Mouse (Mus musculus) mammary gland, adult 2 months (tissue): ENCODE data around the gene Pyroxd1. TPM values are rescaled to one million over a fixed set of nuclear protein-coding genes. Genes with fewer than 3 reads are reported as not detected.

Experiments
- polyA plus RNA-seq: library from polyadenylated mRNA; depleted of rRNA; stranded (reverse); fragments of >200 nt; gene quantifications from 2 replicates; pipeline ENCODE4 v1.2.3, GENCODE M21; 2012; ENCODE audit warnings: low replicate concordance; rRNA removed

Pyroxd1 gene
- 3.9 and 5.0 TPM in 2 replicates for polyA plus RNA-seq

GRCm38 (mm10) chr6:142345440-142346038, at the start of gene Pyroxd1:
Gene Pyroxd1, plus strand, starts transcription at chr6:142345654.

GRCm38 (mm10) chr6:142298098-142298497, 47.4 kb upstream of the Pyroxd1 start, which contains the start of gene Iapp:
Gene Iapp, plus strand, starts transcription at chr6:142298423.

GRCm38 (mm10) chr6:142322881-142323280, 22.6 kb upstream of the Pyroxd1 start, which contains the start of gene Slco1a5:
Gene Slco1a5, minus strand, starts transcription at chr6:142322981.

GRCm38 (mm10) chr6:142387011-142387754, 41.7 kb downstream of the Pyroxd1 start, which contains the start of the genes Recql and Golt1b:
Gene Recql, minus strand, starts transcription at chr6:142387087.
Gene Golt1b, plus strand, starts transcription at chr6:142387221.

Other genes with a start within 250 kb of the Pyroxd1 start
- not detected in 2 replicates for gene Slco1a6, start 137.1 kb upstream of the Pyroxd1 start, polyA plus RNA-seq
- not detected in 2 replicates for gene Iapp, start 47.2 kb upstream of the Pyroxd1 start, polyA plus RNA-seq
- gene Slco1a5, start 22.7 kb upstream of the Pyroxd1 start, polyA plus RNA-seq = 0.18 and 0.52 TPM in 2 replicates
- 4.1 and 7.9 TPM in 2 replicates for gene Recql, start 41.4 kb downstream of the Pyroxd1 start, polyA plus RNA-seq
- 3.2 and 9.8 TPM in 2 replicates for gene Golt1b, start 41.6 kb downstream of the Pyroxd1 start, polyA plus RNA-seq
- gene Spx, start 67.8 kb downstream of the Pyroxd1 start, polyA plus RNA-seq = 0.41 and 0.66 TPM in 2 replicates
- gene Gys2, start 127.5 kb downstream of the Pyroxd1 start, polyA plus RNA-seq = 7.7 and 11.4 TPM in 2 replicates
- 45.7 and 188 TPM in 2 replicates for gene Ldhb, start 162.3 kb downstream of the Pyroxd1 start, polyA plus RNA-seq
- gene Kcnj8, start 226.0 kb downstream of the Pyroxd1 start, polyA plus RNA-seq = 16.7 and 22.0 TPM in 2 replicates